Mouse (Mus musculus): ENCODE data around the gene Ccni. TPM values are rescaled to one million over a fixed set of nuclear protein-coding genes. Genes with fewer than 3 reads are reported as not detected.
A peak's percentile ranks its signal among the peaks of the same experiment; 100 is the strongest.

The Ccni gene
- total RNA-seq, 4 experiments from 2014 or later: 58.7 to 80.0 (median 65.4) TPM

GRCm38 (mm10) chr5:93201181-93201580, 5.1 kb downstream of the Ccni start:
- no peak for DNase-seq (ENCODE audit: low spot score in 2 of 2)

DNA sequence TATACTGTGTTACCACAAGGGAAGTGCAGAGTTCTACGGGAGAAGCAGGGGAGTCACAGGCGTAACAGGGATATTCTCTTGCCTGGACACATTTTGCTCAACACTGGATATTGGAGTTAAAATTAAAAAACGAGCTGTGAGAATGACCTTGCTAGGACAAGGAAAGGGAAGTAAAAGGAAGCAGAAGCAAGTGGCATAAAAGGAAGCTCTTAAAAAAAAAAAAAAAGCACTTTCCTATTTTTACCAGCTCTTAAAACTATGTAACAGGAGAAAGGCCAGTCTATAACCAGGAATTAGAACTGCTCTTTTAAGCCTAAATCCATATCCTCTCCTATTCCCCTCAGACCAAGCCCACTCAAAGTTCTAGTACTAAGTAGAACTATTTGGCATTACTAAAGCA, 8.1 kb downstream of the Ccni start:
- DNase-seq (ENCODE audit: low spot score in 2 of 2): no peak

DNA sequence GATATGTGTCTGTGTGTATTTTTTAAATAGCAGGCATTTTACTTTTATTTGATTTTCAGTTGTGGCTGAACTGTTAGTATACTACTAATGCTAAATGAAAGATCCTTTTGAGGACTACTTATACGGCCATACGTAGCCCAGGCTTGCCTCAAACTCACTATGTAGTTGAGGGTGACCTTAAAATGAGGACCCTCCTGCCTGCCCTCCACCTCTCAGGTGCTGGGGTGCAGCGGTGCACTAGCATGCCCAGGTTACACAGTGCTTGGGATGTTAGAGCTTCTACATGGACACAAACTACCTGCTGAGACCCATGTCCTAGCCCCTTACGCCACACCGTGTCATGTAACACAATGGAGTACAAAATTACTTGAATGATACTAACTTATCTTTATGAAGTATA, 15.9 kb downstream of the Ccni start:
- DNase-seq (ENCODE audit: low spot score in 2 of 2): no peak

- DNase-seq (ENCODE audit: low spot score in 2 of 2): no peak
Measured at GRCm38 (mm10) chr5:93189607-93190006, 16.7 kb downstream of the Ccni start.

DNA sequence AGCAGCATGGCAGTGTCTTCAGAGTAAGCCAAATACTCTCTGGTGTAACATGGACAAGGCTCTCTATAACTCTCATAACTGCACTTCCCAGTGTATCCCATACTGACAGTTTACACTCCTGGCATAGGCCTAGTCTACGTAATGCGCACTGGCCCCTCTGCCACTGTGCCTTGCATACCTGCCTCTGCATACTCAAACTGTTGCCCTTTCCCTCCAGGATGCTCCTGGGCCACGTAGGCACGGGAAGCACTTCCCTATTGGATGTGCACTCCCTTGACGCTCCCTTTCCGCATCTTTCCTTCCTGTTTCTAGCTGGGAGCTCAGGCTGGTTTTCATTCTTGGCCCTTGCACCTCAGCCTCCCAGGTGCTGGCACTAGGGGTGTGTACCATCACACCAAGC, 21.7 kb downstream of the Ccni start:
- DNase-seq (ENCODE audit: low spot score in 2 of 2): no peak

DNA sequence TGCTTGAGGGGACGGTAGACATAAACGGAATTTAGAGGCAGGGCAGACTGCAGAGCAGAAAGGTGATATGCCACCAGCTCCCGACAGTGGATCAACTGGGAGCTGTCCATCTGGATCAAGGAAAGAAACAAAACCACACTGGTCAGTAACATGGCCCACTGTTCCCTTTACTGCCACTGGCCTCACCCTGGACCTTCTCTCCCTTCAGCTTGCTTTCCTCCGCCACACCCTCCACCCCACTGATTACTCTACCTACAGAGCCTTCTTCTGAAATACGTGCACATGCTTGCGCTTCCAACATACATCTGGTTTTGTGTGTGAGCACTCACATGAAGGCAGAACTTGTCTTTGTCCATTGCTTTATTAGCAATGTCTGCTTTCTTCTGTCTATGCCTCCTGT, 23.0 kb downstream of the Ccni start:
- no peak for DNase-seq (ENCODE audit: low spot score in 2 of 2)

DNA sequence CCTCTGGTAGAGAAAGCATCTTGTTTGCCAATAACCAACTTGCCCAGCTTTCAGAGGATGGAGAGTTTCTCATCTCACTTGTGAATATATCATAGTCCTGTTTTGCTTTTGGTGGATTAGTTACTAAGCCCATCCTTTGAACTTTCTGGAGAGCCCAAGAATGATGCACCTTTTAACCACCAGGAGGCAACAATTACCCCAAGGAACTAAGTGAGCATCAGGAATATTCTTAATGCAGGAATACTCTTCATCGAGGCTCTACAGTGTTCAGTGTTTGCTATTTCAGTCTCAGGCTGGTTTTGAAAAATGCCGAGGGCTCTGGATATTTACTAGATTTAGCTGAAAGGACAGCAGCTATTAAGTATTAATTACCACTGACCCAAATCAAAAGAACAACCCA, 26.0 kb downstream of the Ccni start:
- no peak for DNase-seq (ENCODE audit: low spot score in 2 of 2)

- no peak for DNase-seq (ENCODE audit: low spot score in 2 of 2)
Measured at GRCm38 (mm10) chr5:93178616-93179015, 27.7 kb downstream of the Ccni start.

DNA sequence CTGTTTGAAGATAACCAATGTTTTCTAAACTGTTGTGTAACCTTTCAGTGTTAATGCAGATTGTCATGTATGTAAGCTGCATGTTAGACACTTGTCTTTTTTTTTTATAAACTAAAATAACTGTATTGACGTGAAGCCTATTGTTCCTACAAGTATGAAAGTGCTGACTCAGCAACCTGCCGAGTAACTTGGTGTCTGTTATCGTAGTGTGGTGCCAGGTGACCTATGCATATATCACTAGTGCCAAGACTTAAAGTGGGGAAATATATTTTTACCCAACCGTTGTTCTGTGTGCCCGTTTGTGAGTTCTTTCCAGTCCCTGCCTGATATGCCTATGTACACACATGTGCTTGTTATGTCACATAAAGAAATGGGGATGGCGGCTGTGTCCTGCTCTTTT, 31.6 kb downstream of the Ccni start:
- DNase-seq (ENCODE audit: low spot score in 2 of 2): no peak

DNA sequence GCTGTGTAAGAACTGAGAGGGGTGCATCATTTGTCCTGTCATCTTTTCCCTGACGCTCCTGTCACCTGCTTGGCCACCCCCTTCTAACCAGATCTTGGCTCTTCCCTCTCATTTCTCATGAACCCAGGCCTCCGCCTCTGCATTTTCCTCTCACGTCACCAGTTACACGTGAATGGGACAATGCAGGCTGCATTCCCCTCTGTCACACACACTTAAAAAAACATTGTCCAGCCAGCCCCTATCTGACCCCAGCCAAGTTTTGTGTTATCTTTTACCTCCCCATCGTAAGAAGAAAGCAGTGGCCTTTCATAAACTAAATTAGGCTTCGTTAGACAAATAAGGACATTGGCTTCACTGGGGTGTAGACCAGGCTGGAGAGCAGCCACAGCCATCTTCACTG, 33.8 kb downstream of the Ccni start:
- DNase-seq (ENCODE audit: low spot score in 2 of 2): no peak

- no peak for DNase-seq (ENCODE audit: low spot score in 2 of 2)
Measured at GRCm38 (mm10) chr5:93171420-93171819, 34.9 kb downstream of the Ccni start.

GRCm38 (mm10) chr5:93168654-93169053, 37.6 kb downstream of the Ccni start:
- DNase-seq (ENCODE audit: low spot score in 2 of 2): no peak

- DNase-seq (ENCODE audit: low spot score in 2 of 2): no peak
Measured at GRCm38 (mm10) chr5:93167919-93168516, 38.3 kb downstream of the Ccni start.

GRCm38 (mm10) chr5:93163541-93163940, 42.8 kb downstream of the Ccni start:
- no peak for DNase-seq (ENCODE audit: low spot score in 2 of 2)

DNA sequence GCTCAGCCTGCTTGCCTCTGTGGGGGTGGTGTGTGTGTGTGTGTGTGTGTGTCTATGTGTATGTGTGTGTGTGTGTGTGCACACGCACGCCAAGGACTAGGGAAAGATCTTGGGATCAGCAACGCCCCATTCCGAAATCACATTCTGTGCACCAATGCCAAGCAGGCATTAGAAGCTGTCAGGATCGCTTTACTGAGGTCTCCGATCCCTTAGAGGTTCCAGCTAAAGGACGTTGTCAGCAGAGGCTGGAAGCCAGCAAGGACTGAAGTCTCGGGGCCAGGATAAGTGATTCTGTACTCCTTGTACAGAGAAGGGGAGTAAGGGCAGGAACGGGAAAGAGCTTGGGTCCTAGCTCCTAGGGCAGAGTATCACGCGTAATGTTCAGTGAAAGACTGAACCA, 51.9 kb downstream of the Ccni start:
- DNase-seq (ENCODE audit: low spot score in 2 of 2): peak; percentile 42 to 55

DNA sequence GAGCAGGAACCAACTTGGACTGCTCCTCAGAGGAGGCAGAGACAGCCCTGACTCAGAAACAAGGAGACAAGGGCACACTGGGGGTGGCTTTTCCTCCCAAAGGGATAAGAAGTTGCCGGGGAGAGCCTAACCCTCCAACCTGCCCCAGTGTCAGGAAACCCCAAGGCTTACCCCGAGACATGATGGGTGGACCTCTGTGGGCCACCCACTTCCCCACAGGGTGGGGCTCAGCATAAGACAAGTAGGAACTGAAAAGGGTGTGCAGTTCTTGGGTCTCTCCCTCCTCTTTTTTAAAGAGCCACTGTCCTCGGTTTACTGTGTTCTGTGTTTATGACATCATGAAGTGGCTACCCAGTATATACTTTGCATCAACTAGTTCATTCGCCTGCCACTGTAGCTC, 53.8 kb downstream of the Ccni start:
- DNase-seq (ENCODE audit: low spot score in 2 of 2): no peak

DNA sequence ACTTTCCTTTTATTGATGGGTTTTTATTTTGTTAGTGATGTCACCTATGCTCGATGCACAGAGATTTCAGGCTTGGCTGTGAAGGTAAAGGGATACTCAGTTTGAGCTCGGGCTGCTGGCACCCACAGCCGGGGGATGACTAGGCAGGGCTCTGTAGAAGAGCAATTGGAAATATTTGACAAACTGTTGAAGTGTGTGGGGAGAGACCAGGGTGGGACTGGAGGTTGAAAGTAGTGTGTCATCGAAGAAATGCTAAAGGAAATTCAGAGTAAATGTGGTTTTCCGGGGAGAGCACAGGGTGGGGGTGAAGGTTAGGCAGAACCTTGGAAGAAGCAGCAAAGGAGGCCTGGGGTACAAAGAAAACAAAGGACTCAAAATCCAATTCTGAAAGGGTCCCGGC, 54.3 kb downstream of the Ccni start:
- no peak for DNase-seq (ENCODE audit: low spot score in 2 of 2)

GRCm38 (mm10) chr5:93149969-93150777, 56.1 kb downstream of the Ccni start:
- no peak for DNase-seq (ENCODE audit: low spot score in 2 of 2)

DNA sequence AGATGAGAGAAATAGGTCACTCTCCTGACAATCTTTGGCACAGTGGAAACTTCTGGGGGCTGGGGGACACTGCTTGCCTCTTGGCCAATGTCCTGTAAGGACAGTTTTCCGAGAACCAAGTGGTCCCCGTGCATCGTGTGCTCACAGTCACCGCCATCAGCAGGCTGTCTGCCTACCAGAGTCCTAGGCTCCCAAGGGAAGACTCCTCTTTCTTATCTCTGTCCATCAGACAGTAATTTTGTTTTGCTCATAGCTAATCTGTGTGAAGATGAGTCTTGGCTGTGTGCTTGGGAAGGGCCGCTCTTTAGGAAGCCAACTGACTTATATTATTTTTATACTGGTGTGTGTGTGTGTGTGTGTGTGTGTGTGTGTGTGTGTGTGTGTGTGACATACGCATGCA, 60.8 kb downstream of the Ccni start:
- DNase-seq (ENCODE audit: low spot score in 2 of 2): no peak

DNA sequence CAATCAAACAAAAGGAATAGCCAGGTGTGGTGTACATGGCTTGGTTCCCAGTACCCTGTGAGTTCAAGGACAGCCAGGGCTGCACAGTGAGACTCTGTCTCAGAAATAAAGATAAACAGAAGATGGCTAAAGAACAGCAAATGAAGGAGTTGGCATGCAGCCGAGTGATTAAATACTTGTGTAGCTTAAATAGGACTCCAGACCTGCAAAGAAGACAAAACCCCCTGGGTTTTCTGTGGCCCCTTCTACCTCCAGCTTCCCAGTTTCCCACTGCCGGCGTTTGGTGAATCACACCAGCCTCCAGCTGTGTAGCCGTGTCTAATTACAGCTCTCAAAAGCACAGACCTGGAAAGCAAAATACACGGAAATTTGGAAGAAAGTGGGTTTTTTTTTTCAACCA, 61.4 kb downstream of the Ccni start:
- DNase-seq (ENCODE audit: low spot score in 2 of 2): no peak

- no peak for DNase-seq (ENCODE audit: low spot score in 2 of 2)
Measured at GRCm38 (mm10) chr5:93143360-93144091, 62.8 kb downstream of the Ccni start.

DNA sequence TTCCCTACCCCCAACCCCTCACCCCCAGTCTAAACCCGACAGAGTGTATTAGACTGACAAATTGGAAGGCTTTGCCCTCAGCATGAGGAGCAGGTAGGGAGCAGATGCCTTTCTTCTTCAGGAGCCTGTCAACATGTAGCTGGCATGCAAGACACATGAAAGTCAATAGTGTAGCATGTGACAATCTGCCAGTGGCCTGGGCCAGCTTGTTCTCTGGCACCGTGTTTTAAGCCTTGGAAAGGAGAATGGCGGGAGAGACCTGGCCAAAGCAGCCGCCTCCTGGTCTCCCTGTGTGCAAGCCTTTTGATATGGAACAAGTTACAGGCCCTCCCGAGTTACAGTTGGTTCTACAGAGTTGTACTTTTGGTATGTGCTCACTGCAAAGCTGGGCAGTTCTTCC, 65.5 kb downstream of the Ccni start:
- no peak for DNase-seq (ENCODE audit: low spot score in 2 of 2)

DNA sequence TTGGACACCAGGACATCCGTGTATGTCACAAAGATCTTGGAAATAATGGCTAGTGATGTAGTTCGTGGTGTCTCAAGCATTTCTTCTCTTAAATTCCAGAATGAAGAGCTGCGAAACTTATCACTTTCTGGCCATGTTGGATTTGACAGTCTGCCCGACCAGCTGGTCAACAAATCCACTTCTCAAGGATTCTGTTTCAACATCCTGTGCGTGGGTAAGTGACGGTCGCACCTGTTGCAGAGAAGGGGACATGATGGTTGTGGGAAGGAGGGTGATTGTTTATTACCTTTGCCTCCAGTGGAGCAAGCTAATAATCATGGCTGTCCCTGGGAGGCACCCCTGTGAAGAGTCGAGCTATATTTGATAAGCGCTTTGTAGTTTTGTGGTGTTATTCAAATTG, 66.9 kb downstream of the Ccni start:
- DNase-seq (ENCODE audit: low spot score in 2 of 2): no peak

Data from gastrocnemius, adult 8-10 months (tissue).